Mouse (Mus musculus) bone marrow macrophage, adult 2 months (primary cell): ENCODE measurements around the gene Sohlh2. TPM values are rescaled to one million over a fixed set of nuclear protein-coding genes. Genes with fewer than 3 reads are reported as not detected.

Source experiments
- H3K27ac ChIP-seq: 2 replicates; pipeline ENCODE4 v1.5.1; 2012; ENCODE audit warnings: low read depth, low read length; ENCODE audit not compliant: insufficient read depth
- H3K4me1 ChIP-seq: 2 replicates; pipeline ENCODE4 v1.6.1; 2012; ENCODE audit warnings: low read length; ENCODE audit not compliant: control insufficient read depth, insufficient read depth
- H3K4me3 ChIP-seq: 2 replicates; pipeline ENCODE4 v1.5.1; 2012; ENCODE audit warnings: mild to moderate bottlenecking, low read length, moderate library complexity; ENCODE audit not compliant: insufficient read depth
- CTCF ChIP-seq: IDR thresholded peaks from 2 replicates; pipeline ENCODE4 v1.5.1; 2012; ENCODE audit warnings: low read depth, mild to moderate bottlenecking, low read length, moderate library complexity
- POLR2A ChIP-seq: IDR thresholded peaks from 2 replicates; pipeline ENCODE4 v1.6.1; 2012; ENCODE audit warnings: mild to moderate bottlenecking, low read depth, low read length, borderline replicate concordance
- polyA plus RNA-seq: library from polyadenylated mRNA; stranded (reverse); fragments of >200 nt; gene quantifications from 2 replicates; pipeline ENCODE4 v1.2.4, GENCODE M21; 2012; ENCODE audit not compliant: missing spikeins, insufficient read depth, insufficient read length

Sohlh2 gene
- polyA plus RNA-seq = not detected in 2 replicates

DNA sequence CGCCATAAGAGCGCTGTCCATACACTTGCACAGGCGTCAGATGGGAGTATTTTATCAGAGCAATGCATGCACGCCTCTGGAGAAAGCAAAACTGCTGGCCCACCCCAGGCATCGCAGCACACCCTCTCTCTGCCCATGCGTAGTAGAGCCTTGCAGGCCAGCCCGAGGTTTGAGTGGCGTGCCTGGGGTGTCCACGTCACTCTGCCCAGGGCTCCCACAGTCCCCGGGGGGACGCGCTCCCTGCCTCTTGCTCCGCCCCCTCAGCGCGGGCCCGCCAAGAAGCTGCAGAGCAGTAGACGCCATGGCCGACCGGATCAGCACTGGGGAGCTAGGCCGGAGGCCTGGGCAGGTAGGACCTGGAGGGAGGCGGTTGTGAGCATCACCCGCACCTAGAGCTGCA lies at the start of gene Sohlh2:
TSS of gene Sohlh2 (plus strand) at position 263 of the 400 bp plus-strand sequence.
- H3K4me1 ChIP-seq = no peaks in the 10 kb centered on the region
- H3K4me3 ChIP-seq = no peak within 1 kb of the TSS
- TF ChIP-seq CTCF (no peak), POLR2A (no peak)
- H3K27ac ChIP-seq = no peak within 1 kb of the TSS

DNA sequence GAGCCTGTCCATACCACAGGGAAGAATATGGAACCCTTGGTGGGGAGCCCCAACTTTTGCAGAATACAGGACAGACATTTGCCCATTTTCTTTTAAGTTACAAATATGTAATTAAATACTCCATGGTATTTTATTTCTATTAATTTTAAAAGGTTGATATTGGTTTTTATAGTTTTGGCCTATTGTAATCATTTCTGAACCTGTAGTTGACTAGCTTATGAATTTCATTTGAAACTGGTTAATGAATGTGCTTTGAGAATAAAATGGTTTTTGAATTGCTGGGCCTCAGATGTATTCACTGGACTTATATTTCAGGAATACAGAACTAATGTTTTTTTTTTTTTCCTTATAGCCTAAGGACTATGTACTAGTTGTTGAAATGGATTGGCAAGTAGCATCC lies 44.8 kb upstream of the Sohlh2 start, which contains the start of gene Ccdc169:
TSS of gene Ccdc169 (plus strand) at position 301 of the 400 bp plus-strand sequence.
- TF ChIP-seq CTCF = no peak
- TF ChIP-seq POLR2A = no peak
- H3K4me1 ChIP-seq = no peaks in the 10 kb centered on the region; the same call in 1 of the 2 replicates
- H3K4me3 ChIP-seq = no peak within 1 kb of the TSS
- no peak within 1 kb of the TSS for H3K27ac ChIP-seq

- TF ChIP-seq POLR2A (no peak), CTCF (no peak)
Observed at GRCm38 (mm10) chr3:55139837-55140236, 42.0 kb upstream of the Sohlh2 start.

DNA sequence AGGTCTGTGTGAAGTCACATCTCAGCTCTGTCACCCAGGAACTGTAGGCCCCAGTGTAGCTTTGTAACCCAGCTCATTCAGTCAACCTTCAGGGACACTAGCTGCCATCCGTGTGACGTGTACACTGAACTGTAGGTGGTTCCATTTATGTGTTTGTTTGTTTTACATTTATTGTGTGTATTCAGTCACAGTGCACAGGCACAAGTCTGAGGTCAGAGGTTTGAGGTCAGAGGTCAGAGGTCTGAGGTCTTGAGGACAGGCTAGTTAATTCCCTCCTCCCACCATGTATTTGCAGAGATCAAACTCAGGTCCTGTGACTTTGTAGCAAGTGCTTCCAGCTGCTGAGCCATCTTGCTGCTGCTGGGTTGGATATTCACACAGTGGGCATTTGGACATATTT lies 40.4 kb upstream of the Sohlh2 start:
- Histone ChIP-seq H3K27ac (no peak overlapping the region), H3K4me1 (no peaks in the 10 kb centered on the region), H3K4me3 (no peak overlapping the region)
- TF ChIP-seq POLR2A (no peak), CTCF (no peak)

More at GRCm38 (mm10) chr3:55139837-55140236, 42.0 kb upstream of the Sohlh2 start:
- Histone ChIP-seq H3K27ac (no peak overlapping the region), H3K4me3 (no peak overlapping the region), H3K4me1 (no peaks in the 10 kb centered on the region)

DNA sequence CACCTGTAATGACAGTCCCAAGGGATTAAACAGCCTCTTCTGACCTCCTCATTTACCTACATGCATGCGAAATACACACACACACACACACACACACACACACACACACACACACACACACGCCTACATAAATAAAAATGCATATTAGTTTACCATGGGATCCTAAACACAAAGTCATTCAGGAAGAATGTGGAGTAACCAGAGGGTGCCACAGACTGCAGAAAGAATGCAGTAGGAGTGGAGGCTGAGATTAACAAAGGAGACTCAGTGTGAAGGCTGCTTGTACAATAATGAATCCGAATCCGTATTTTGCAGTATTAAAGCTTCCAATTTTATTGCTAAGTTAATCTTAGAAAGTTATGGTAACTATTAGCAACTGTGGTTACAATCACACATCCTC lies 36.9 kb upstream of the Sohlh2 start:
- Histone ChIP-seq H3K27ac (no peak overlapping the region), H3K4me1 (no peaks in the 10 kb centered on the region), H3K4me3 (no peak overlapping the region)
- no peak for TF ChIP-seq CTCF
- TF ChIP-seq POLR2A = no peak

GRCm38 (mm10) chr3:55146441-55146840 lies 35.4 kb upstream of the Sohlh2 start:
- Histone ChIP-seq H3K4me1 (no peaks in the 10 kb centered on the region), H3K27ac (no peak overlapping the region), H3K4me3 (no peak overlapping the region)
- TF ChIP-seq POLR2A (no peak), CTCF (no peak)

DNA sequence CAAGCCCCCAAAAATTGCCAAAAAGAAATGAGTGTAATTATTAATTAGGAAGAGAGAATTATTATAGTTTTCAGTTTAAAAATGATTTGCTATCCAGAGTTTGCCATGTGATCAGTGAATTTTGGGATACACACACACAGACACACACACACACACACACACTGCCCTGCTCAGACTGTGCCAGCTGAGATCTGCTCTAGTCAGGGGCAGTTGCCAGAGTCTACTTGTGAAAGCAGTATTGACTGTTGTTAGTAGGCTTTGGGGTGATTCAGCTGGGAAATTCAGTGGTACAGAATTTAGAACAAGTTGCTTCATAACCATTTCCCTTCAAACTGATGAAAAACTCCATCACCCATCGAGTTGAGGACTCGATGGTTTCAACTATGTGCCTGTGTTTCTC lies 34.7 kb upstream of the Sohlh2 start:
- Histone ChIP-seq H3K4me3 (no peak overlapping the region), H3K27ac (no peak overlapping the region), H3K4me1 (no peaks in the 10 kb centered on the region)
- TF ChIP-seq CTCF = no peak
- no peak for TF ChIP-seq POLR2A

- no peak overlapping the region for H3K27ac ChIP-seq
- no peak overlapping the region for H3K4me3 ChIP-seq
- no peaks in the 10 kb centered on the region for H3K4me1 ChIP-seq
- TF ChIP-seq CTCF = no peak
- no peak for TF ChIP-seq POLR2A
Observed at GRCm38 (mm10) chr3:55148091-55148490, 33.7 kb upstream of the Sohlh2 start.

DNA sequence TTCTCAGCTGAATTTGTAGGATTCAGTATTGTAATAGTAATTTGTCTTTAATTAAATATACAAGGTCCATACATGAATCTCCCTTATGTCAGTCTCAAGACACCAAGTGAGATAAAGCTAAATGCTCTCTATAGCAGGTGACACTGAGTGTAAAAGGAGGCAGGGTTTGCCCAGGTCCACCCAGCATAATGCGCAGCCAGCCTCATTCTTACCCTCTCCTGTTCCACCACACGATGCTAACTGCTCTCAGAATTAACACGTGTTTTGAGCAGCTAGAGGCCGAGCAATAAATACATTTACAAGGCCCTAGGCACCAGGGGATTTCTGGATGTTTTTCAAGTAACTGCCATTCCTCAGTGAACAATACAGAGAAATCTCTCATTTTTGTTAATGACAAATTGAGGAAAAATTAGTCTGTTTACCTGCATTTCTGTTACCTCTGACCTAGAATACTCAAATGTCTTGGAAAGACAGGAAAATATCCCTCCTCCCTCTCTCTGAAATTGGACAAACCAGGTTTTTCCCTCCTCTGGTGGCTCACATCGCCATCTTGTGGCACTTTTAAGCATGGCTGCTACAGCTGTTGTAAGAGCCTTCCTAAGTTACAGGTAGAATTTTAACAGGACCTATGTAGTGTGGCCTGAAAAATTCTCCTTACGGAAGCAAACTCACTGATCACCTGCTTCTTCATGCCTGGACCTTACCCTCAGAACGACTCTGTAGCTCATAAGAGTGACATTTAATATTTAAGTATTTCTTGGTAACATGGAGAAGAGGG lies 30.0 kb upstream of the Sohlh2 start:
- TF ChIP-seq POLR2A (no peak), CTCF (no peak)
- Histone ChIP-seq H3K27ac (no peak overlapping the region), H3K4me1 (no peaks in the 10 kb centered on the region)

GRCm38 (mm10) chr3:55152673-55153334 lies 29.0 kb upstream of the Sohlh2 start:
- Histone ChIP-seq H3K4me3 (no peak overlapping the region), H3K27ac (no peak overlapping the region), H3K4me1 (no peaks in the 10 kb centered on the region)
- TF ChIP-seq CTCF (no peak), POLR2A (no peak)

More for the DNA sequence above, 30.0 kb upstream of the Sohlh2 start:
- no peak overlapping the region for H3K4me3 ChIP-seq
